Mouse (Mus musculus) ovary, postnatal 36 days (tissue): ENCODE measurements at regions not wholly inside any gene's neighbourhood (a gene's known extent, or its start where the extent isn't known, plus 50 kb on each side); places are given as distances from the start of the nearest gene placed in this dataset.

Experiments used
- DNase-seq: peaks from one replicate; pipeline ENCODE4 v3.0.0; 2022; ENCODE audit warnings: low spot score, mixed read lengths

GRCm38 (mm10) chr5:35162607-35163006, 57.0 kb upstream of the Lrpap1 start:
- DNase-seq = no peak

GRCm38 (mm10) chr5:35162120-35162519, 56.6 kb upstream of the Lrpap1 start:
- no peak for DNase-seq

- DNase-seq = no peak
These were observed 55.6 kb upstream of the Lrpap1 start for GRCm38 (mm10) chr5:35160929-35161815.

- no peak for DNase-seq
These were observed 54.3 kb upstream of the Lrpap1 start for GRCm38 (mm10) chr5:35159854-35160253.

GRCm38 (mm10) chr5:35159178-35159661, 53.7 kb upstream of the Lrpap1 start:
- DNase-seq = no peak

GRCm38 (mm10) chr5:35158346-35159047, 52.9 kb upstream of the Lrpap1 start:
- DNase-seq = peak; percentile 51

- DNase-seq = no peak
These were observed 50.8 kb upstream of the Lrpap1 start for GRCm38 (mm10) chr5:35156371-35156770.

- no peak for DNase-seq
These were observed 50.2 kb upstream of the Lrpap1 start for GRCm38 (mm10) chr5:35155717-35156116.
